Mouse (Mus musculus): Measurements from ENCODE around the gene Ogdh. TPM values are rescaled to one million over a fixed set of nuclear protein-coding genes. Genes with fewer than 3 reads are reported as not detected.

Ogdh gene
- total and polyA plus RNA-seq, 3 experiments = 91.8 to 118 (median 94.9) TPM

- Histone ChIP-seq H3K27ac (ENCODE audit: control insufficient read depth, low read depth, low read length) (no peak overlapping the region), H3K9ac (ENCODE audit: control insufficient read depth, low read depth, low read length, poor library complexity, severe bottlenecking) (no peak overlapping the region), H3K79me2 (ENCODE audit: control insufficient read depth, insufficient read depth, low read length, poor library complexity) (no peaks in the 10 kb centered on the region), H3K9me3 (replicated peaks; ENCODE audit: insufficient read depth, low read length) (no peaks in the 10 kb centered on the region), H3K27me3 (ENCODE audit: control insufficient read depth in 1 of 2, insufficient read depth in 2 of 2, low read length in 2 of 2) (no peaks in the 10 kb centered on the region), H3K4me3 (ENCODE audit: control insufficient read depth in 1 of 2, insufficient read depth in 1 of 2, low read depth in 2 of 2, low read length in 2 of 2) (no peak overlapping the region), H3K36me3 (ENCODE audit: control insufficient read depth in 1 of 2, insufficient read depth in 2 of 2, low read length in 2 of 2) (peaks cover 0 to 12% of the 10 kb centered on the region in 2 experiments; a peak in 2 of 4 replicates), H3K4me1 (ENCODE audit: control insufficient read depth in 1 of 2, insufficient read depth in 2 of 2, low read length in 2 of 2) (no peaks in the 10 kb centered on the region)
- TF ChIP-seq E2F4 (IDR thresholded peaks at IDR 0.05; ENCODE audit: borderline replicate concordance, low read depth, low read length) (no peak), KAT2A (conservative IDR thresholded peaks at IDR 0.05; ENCODE audit: low read depth, low read length) (no peak), MEF2A (IDR thresholded peaks at IDR 0.05; ENCODE audit: extremely low read depth, insufficient replicate concordance, low read depth, low read length, poor library complexity, severe bottlenecking) (no peak), ZMIZ1 (IDR thresholded peaks at IDR 0.05; ENCODE audit: low read depth, low read length) (no peak), TAL1 (IDR thresholded peaks at IDR 0.05; ENCODE audit: low read length) (no peak), MAX (IDR thresholded peaks at IDR 0.05; ENCODE audit: low read length) (no peak), ELF1 (IDR thresholded peaks at IDR 0.05; ENCODE audit: low read depth, low read length) (no peak), POLR2AphosphoS5 (IDR thresholded peaks at IDR 0.05; ENCODE audit: borderline replicate concordance, low read depth, low read length) (no peak), MAZ (IDR thresholded peaks at IDR 0.05; ENCODE audit: low read depth, low read length) (no peak), MAFK (IDR thresholded peaks at IDR 0.05; ENCODE audit: borderline replicate concordance, low read depth, low read length) (no peak), USF2 (IDR thresholded peaks at IDR 0.05; ENCODE audit: borderline replicate concordance in 1 of 2, insufficient read depth in 1 of 2, low read depth in 1 of 2, low read length in 2 of 2) (no peak), NRF1 (IDR thresholded peaks at IDR 0.05; ENCODE audit: insufficient read depth, low read depth, low read length, poor library complexity, severe bottlenecking) (no peak), ZNF384 (IDR thresholded peaks at IDR 0.05; ENCODE audit: low read depth, low read length) (no peak), MXI1 (IDR thresholded peaks at IDR 0.05; ENCODE audit: low read depth, low read length) (no peak), CHD1 (IDR thresholded peaks at IDR 0.05; ENCODE audit: low read depth, low read length) (no peak)
- no peak for DNase-seq (ENCODE audit: low read depth, low spot score)
These were observed 45.3 kb downstream of the Ogdh start for GRCm38 (mm10) chr11:6336689-6337088.

- DNase-seq (ENCODE audit: low read depth, low spot score) = no peak
- TF ChIP-seq RCOR1 (IDR thresholded peaks at IDR 0.05; ENCODE audit: low read depth, low read length) (no peak), MAX (IDR thresholded peaks at IDR 0.05; ENCODE audit: low read length) (no peak), GATA1 (IDR thresholded peaks at IDR 0.05; ENCODE audit: low read depth, low read length) (no peak), POLR2AphosphoS5 (IDR thresholded peaks at IDR 0.05; ENCODE audit: borderline replicate concordance, low read depth, low read length) (no peak), MAZ (IDR thresholded peaks at IDR 0.05; ENCODE audit: low read depth, low read length) (no peak), ZC3H11A (IDR thresholded peaks at IDR 0.05; ENCODE audit: low read depth, low read length) (no peak), UBTF (IDR thresholded peaks at IDR 0.05; ENCODE audit: borderline replicate concordance, insufficient read depth, low read depth, low read length) (no peak), JUND (IDR thresholded peaks at IDR 0.05; ENCODE audit: low read depth, low read length) (no peak), ELF1 (IDR thresholded peaks at IDR 0.05; ENCODE audit: low read depth, low read length) (no peak), MYC (IDR thresholded peaks at IDR 0.05; ENCODE audit: low read depth, low read length) (no peak), ZNF384 (IDR thresholded peaks at IDR 0.05; ENCODE audit: low read depth, low read length) (no peak), MEF2A (IDR thresholded peaks at IDR 0.05; ENCODE audit: extremely low read depth, insufficient replicate concordance, low read depth, low read length, poor library complexity, severe bottlenecking) (no peak), TAL1 (IDR thresholded peaks at IDR 0.05; ENCODE audit: low read length) (no peak)
- no peaks in the 10 kb centered on the region for H3K9me3 ChIP-seq (replicated peaks; ENCODE audit: insufficient read depth, low read length)
- no peaks in the 10 kb centered on the region for H3K27me3 ChIP-seq (ENCODE audit: control insufficient read depth in 1 of 2, insufficient read depth in 2 of 2, low read length in 2 of 2)
- H3K4me1 ChIP-seq (ENCODE audit: control insufficient read depth in 1 of 2, insufficient read depth in 2 of 2, low read length in 2 of 2) = no peaks in the 10 kb centered on the region
- no peaks in the 10 kb centered on the region for H3K79me2 ChIP-seq (ENCODE audit: control insufficient read depth, insufficient read depth, low read length, poor library complexity)
- no peak overlapping the region for H3K9ac ChIP-seq (ENCODE audit: control insufficient read depth, low read depth, low read length, poor library complexity, severe bottlenecking)
- H3K4me3 ChIP-seq (ENCODE audit: control insufficient read depth in 1 of 2, insufficient read depth in 1 of 2, low read depth in 2 of 2, low read length in 2 of 2) = no peak overlapping the region
- no peak overlapping the region for H3K27ac ChIP-seq (ENCODE audit: control insufficient read depth, low read depth, low read length)
- H3K36me3 ChIP-seq (ENCODE audit: control insufficient read depth in 1 of 2, insufficient read depth in 2 of 2, low read length in 2 of 2) = peaks cover 0 to 61% of the 10 kb centered on the region in 2 experiments; a peak in 2 of 4 replicates
These were observed 54.5 kb downstream of the Ogdh start for GRCm38 (mm10) chr11:6345956-6346355.
